Mouse (Mus musculus) midbrain, embryonic 16.5 days (tissue): Measurements from ENCODE around the gene Nop16. TPM values are rescaled to one million over a fixed set of nuclear protein-coding genes. Genes with fewer than 3 reads are reported as not detected.
A peak's percentile ranks its signal among the peaks of the same experiment; 100 is the strongest.

Source experiments
- ATAC-seq: fragments of 200-750 bp; cut with Nextera tagmentation; 2 replicates; pipeline ENCODE4 v1.8.0; 2017; ENCODE audit warnings: moderate TSS enrichment
- H3K27ac ChIP-seq: fragments of 300-500 bp; sonication (generic); 2 replicates; pipeline ENCODE4 v1.5.1; 2014; ENCODE audit warnings: mild to moderate bottlenecking, low read length, mixed read lengths
- H3K27me3 ChIP-seq: fragments of 300-500 bp; sonication (generic); 2 replicates; pipeline ENCODE4 v1.6.1; 2014; ENCODE audit warnings: low read depth, low read length, mixed read lengths; ENCODE audit not compliant: control insufficient read depth, insufficient read depth
- H3K36me3 ChIP-seq: fragments of 300-500 bp; sonication (generic); 2 replicates; pipeline ENCODE4 v1.6.1; 2014; ENCODE audit warnings: mild to moderate bottlenecking, low read length, moderate library complexity, mixed read lengths; ENCODE audit not compliant: control insufficient read depth, insufficient read depth
- H3K4me1 ChIP-seq: fragments of 300-500 bp; sonication (generic); 2 replicates; pipeline ENCODE4 v1.6.1; 2014; ENCODE audit warnings: mild to moderate bottlenecking, low read length, mixed read lengths; ENCODE audit not compliant: control insufficient read depth, insufficient read depth
- H3K4me2 ChIP-seq: fragments of 300-500 bp; sonication (generic); 2 replicates; pipeline ENCODE4 v1.6.1; 2014; ENCODE audit warnings: mild to moderate bottlenecking, low read length, mixed read lengths
- H3K4me3 ChIP-seq: fragments of 300-500 bp; sonication (generic); 2 replicates; pipeline ENCODE4 v1.5.1; 2014; ENCODE audit warnings: low read depth, mild to moderate bottlenecking, low read length, moderate library complexity, mixed read lengths
- H3K9ac ChIP-seq: fragments of 300-500 bp; sonication (generic); 2 replicates; pipeline ENCODE4 v1.6.1; 2014; ENCODE audit warnings: low read depth, low read length, mixed read lengths
- H3K9me3 ChIP-seq: fragments of 300-500 bp; sonication (generic); replicated peaks from 2 replicates; pipeline ENCODE4 v1.6.1; 2014; ENCODE audit warnings: mild to moderate bottlenecking, low read length, mixed read lengths; ENCODE audit not compliant: control insufficient read depth, poor library complexity, severe bottlenecking
- WGBS: fragments of 180-500 bp; shearing (Covaris S2); extraction: QIAGEN DNeasy Blood & Tissue Kit; methylation state at CpG from one replicate; pipeline ENCODE4 v1.1.7; 2014; 5-methylcytosine and 5-hydroxymethylcytosine counted together
- polyA plus RNA-seq: library from polyadenylated mRNA; unstranded; fragments of >200 nt; fragmentation: Nextera tagmentation; extraction: Ambion mirVana; gene quantifications from 2 replicates; pipeline ENCODE4 v1.2.1, GENCODE M21; 2015

Nop16 gene
- 61.7 and 68.0 TPM in 2 replicates for polyA plus RNA-seq

- peak within 1 kb of the TSS; percentile 66 for H3K4me2 ChIP-seq
- peak within 1 kb of the TSS; percentile 93 for H3K27ac ChIP-seq
- H3K27me3 ChIP-seq: no peaks in the 10 kb centered on the region
- H3K4me1 ChIP-seq: peaks cover 22% of the 10 kb centered on the region
- peak within 1 kb of the TSS; percentile 92 for H3K9ac ChIP-seq
- peak; percentile 97 for ATAC-seq
- H3K36me3 ChIP-seq: peaks cover under 1% of the 10 kb centered on the region
- H3K9me3 ChIP-seq: no peaks in the 10 kb centered on the region
- peak within 1 kb of the TSS; percentile 85 for H3K4me3 ChIP-seq
- under 1% methylated on average over 51 of the region's 51 CpGs for WGBS
These were observed at the start of gene Nop16, which contains the start of gene Higd2a for GRCm38 (mm10) chr13:54589996-54590951. Gene Nop16, minus strand, starts transcription at chr13:54590090. Gene Higd2a, plus strand, starts transcription at chr13:54590207.

DNA sequence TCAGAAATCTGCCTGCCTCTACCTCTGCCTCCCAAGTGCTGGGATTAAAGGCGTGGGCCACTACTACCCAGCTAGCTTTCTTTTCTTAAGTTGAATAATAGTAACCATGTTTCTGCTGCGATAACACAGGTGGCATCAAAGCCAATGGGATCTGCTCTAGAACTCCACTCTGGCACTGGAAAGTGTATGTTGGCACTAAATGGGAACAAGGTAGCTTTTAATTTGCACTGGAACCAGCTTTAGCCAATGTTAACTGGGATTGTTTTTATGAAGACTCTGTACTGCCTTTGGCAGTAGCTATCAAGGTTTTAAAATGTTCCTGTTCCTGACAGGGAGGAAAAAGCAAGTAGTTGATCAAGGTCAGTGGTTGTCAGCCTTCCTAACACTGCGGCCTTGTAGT, 45.1 kb upstream of the Nop16 start:
- H3K4me3 ChIP-seq: no peak overlapping the region
- H3K4me2 ChIP-seq: no peak overlapping the region
- H3K4me1 ChIP-seq: no peaks in the 10 kb centered on the region
- no peaks in the 10 kb centered on the region for H3K27me3 ChIP-seq
- no peak for ATAC-seq
- H3K9me3 ChIP-seq: no peaks in the 10 kb centered on the region
- WGBS: 94% methylated on average over 3 of the region's 3 CpGs
- peaks cover 9% of the 10 kb centered on the region for H3K36me3 ChIP-seq
- no peak overlapping the region for H3K27ac ChIP-seq
- no peak overlapping the region for H3K9ac ChIP-seq

DNA sequence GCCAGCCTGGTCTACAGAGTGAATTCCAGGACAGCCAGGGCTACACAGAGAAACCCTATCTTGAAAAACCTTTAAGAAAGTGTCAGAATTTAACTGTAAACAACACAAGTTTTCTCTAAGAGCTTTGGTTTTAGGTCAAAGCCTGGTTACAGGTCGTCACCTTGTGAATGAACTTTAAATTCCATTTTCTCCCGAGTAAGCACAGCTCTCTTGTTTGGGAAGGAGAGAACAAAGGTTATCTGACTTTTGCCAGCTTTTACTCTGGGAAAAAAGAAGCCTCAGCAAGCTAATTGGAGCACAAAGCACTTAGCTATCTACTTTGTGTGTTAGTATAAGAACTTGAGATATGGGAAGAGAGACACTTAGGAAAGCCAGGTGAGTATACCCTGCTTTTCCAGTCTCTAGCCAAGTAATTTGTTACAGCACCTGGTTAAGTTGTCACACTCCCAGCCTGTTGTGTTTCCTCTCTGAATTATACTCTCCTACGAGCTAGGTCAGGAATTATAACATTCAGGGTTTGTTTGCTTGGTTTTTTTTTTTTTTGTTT, 42.9 kb upstream of the Nop16 start:
- Histone ChIP-seq H3K4me1 (no peaks in the 10 kb centered on the region), H3K9ac (no peak overlapping the region), H3K4me3 (no peak overlapping the region), H3K4me2 (no peak overlapping the region), H3K9me3 (no peaks in the 10 kb centered on the region), H3K36me3 (peaks cover 2% of the 10 kb centered on the region; the same call in 1 of the 2 replicates), H3K27me3 (no peaks in the 10 kb centered on the region), H3K27ac (no peak overlapping the region)
- 69% methylated on average over 3 of the region's 3 CpGs for WGBS
- ATAC-seq: no peak

DNA sequence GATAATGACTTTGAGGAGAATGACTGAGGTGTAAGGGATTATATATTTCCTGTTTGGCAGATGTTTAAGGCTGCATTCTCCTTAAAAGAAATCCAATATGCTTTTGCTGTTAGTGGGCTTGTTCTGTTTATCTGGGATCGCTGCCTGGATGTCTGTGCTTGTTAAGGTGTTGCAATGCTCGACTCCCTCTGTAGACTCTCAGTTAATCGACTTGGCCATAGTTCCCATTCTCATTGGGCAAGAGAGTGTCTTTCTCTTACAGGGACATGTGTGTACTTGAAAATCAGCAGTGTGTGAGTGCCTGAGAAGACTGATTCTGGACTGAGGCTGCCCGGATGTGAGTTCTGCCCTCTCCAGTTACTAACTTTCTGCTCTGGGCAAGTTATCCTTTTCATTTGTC, 39.2 kb upstream of the Nop16 start:
- Histone ChIP-seq H3K9me3 (no peaks in the 10 kb centered on the region), H3K27ac (no peak overlapping the region), H3K27me3 (no peaks in the 10 kb centered on the region), H3K4me3 (no peak overlapping the region), H3K4me2 (no peak overlapping the region), H3K9ac (no peak overlapping the region), H3K4me1 (peaks cover 3% of the 10 kb centered on the region; the same call in 1 of the 2 replicates), H3K36me3 (peaks cover 2% of the 10 kb centered on the region; the same call in 1 of the 2 replicates)
- 94% methylated on average over 4 of the region's 4 CpGs for WGBS
- ATAC-seq: no peak

DNA sequence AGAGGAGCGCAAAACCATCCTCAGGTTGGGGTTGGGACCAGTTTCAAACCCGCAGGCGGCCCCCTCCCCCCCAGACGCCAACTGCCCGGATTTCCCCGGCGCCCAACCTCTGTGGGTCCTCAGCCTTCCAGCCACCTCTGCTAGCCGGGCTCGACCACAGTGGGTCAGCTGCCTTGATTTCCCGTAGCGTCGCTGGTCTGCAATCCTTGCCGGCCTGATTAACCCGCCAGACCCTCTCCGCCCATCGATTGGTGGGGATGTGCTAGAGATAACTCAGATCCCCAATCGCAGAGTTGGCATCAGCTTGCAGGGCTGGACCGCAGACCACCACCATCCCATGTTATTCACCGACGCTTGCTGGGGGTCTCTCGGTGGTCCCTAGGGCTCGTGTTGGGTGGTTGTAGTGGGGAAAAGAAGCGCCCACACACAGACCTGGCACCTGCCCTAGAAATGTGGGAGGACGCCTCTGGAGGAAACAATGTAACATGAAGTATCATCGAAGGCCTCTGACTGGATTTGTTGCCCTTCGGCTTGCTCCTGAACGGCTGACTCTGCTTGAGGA, 32.2 kb upstream of the Nop16 start:
- peak overlapping the region; percentile 98 for H3K4me3 ChIP-seq
- no peaks in the 10 kb centered on the region; the same call in 1 of the 2 replicates for H3K27me3 ChIP-seq
- peak overlapping the region; percentile 98 for H3K4me2 ChIP-seq
- H3K4me1 ChIP-seq: peaks cover 21% of the 10 kb centered on the region
- 2% methylated on average over 22 of the region's 27 CpGs for WGBS
- peak overlapping the region; percentile 98 for H3K9ac ChIP-seq
- H3K36me3 ChIP-seq: no peaks in the 10 kb centered on the region
- H3K9me3 ChIP-seq: no peaks in the 10 kb centered on the region
- H3K27ac ChIP-seq: peak overlapping the region; percentile 86
- ATAC-seq: peak; percentile 76; the same call in 1 of the 2 replicates

- peaks cover 21% of the 10 kb centered on the region for H3K4me1 ChIP-seq
- H3K27me3 ChIP-seq: no peaks in the 10 kb centered on the region; the same call in 1 of the 2 replicates
- peak; percentile 98 for ATAC-seq
- H3K4me3 ChIP-seq: peak within 1 kb of the TSS; percentile 98
- no peaks in the 10 kb centered on the region for H3K36me3 ChIP-seq
- peak within 1 kb of the TSS; percentile 98 for H3K4me2 ChIP-seq
- H3K27ac ChIP-seq: peak within 1 kb of the TSS; percentile 86
- H3K9me3 ChIP-seq: no peaks in the 10 kb centered on the region
- WGBS: 11% methylated on average over 44 of the region's 44 CpGs
- H3K9ac ChIP-seq: peak within 1 kb of the TSS; percentile 98
These were observed 31.5 kb upstream of the Nop16 start, which contains the start of gene Faf2 for GRCm38 (mm10) chr13:54621155-54621932. Gene Faf2, plus strand, starts transcription at chr13:54621784.

- no peak overlapping the region for H3K27ac ChIP-seq
- no peaks in the 10 kb centered on the region for H3K36me3 ChIP-seq
- H3K9me3 ChIP-seq: no peaks in the 10 kb centered on the region
- 72% methylated on average over 6 of the region's 6 CpGs for WGBS
- no peak overlapping the region for H3K4me2 ChIP-seq
- H3K4me1 ChIP-seq: peaks cover 2% of the 10 kb centered on the region; the same call in 1 of the 2 replicates
- H3K27me3 ChIP-seq: no peaks in the 10 kb centered on the region; the same call in 1 of the 2 replicates
- no peak overlapping the region for H3K4me3 ChIP-seq
- no peak for ATAC-seq
- H3K9ac ChIP-seq: no peak overlapping the region
These were observed 27.1 kb upstream of the Nop16 start for GRCm38 (mm10) chr13:54616998-54617397.

DNA sequence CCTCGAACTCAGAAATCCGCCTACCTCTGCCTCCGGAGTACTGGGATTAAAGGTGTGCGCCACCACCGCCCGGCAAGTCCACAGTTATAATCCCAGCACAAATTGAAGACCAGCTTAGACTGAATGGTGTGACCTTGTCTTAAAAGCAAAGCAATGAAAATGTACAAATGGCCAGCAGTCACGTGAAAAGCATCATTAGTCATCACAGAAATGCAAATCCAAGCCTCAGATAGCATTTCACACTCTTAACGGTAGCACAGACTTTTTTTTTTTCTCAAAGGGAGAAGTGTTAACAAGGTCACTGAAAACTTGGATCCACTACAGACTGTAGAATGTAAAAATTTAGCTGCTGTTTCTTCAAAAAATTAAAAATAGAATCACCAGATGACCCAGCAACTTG, 26.4 kb upstream of the Nop16 start:
- no peak overlapping the region for H3K4me3 ChIP-seq
- H3K27ac ChIP-seq: no peak overlapping the region
- ATAC-seq: no peak
- no peak overlapping the region for H3K9ac ChIP-seq
- H3K9me3 ChIP-seq: no peaks in the 10 kb centered on the region
- 81% methylated on average over 8 of the region's 8 CpGs for WGBS
- no peaks in the 10 kb centered on the region; the same call in 1 of the 2 replicates for H3K27me3 ChIP-seq
- no peaks in the 10 kb centered on the region for H3K36me3 ChIP-seq
- H3K4me1 ChIP-seq: peaks cover 6% of the 10 kb centered on the region
- H3K4me2 ChIP-seq: no peak overlapping the region
